Mouse (Mus musculus) heart, embryonic 11.5 days (tissue): Measurements from ENCODE around the gene Peli3. TPM values are rescaled to one million over a fixed set of nuclear protein-coding genes. Genes with fewer than 3 reads are reported as not detected.
A peak's percentile ranks its signal among the peaks of the same experiment; 100 is the strongest.
"Not testable (repeated sequence)": the region's sequence is repeated elsewhere in the genome, so short reads cannot be mapped to it uniquely, and the experiment has no call there.

Experiments used
- ATAC-seq: fragments of 200-750 bp; cut with Nextera tagmentation; replicated peaks from 2 replicates; pipeline ENCODE4 v1.8.0; 2017; ENCODE audit warnings: moderate library complexity; ENCODE audit not compliant: insufficient number of reproducible peaks, low FRiP score, low TSS enrichment
- H3K27ac ChIP-seq: fragments of 300-500 bp; sonication (generic); 2 replicates; pipeline ENCODE4 v1.5.1; 2014; ENCODE audit warnings: mild to moderate bottlenecking, low read depth, low read length
- H3K27me3 ChIP-seq: fragments of 300-500 bp; sonication (generic); 2 replicates; pipeline ENCODE4 v1.6.1; 2014; ENCODE audit warnings: mild to moderate bottlenecking, low read length, mixed read lengths; ENCODE audit not compliant: control insufficient read depth, insufficient read depth
- H3K36me3 ChIP-seq: fragments of 300-500 bp; sonication (generic); 2 replicates; pipeline ENCODE4 v1.6.1; 2014; ENCODE audit warnings: mild to moderate bottlenecking, low read length, moderate library complexity, mixed read lengths; ENCODE audit not compliant: control insufficient read depth, insufficient read depth
- H3K4me1 ChIP-seq: fragments of 300-500 bp; sonication (generic); 2 replicates; pipeline ENCODE4 v1.6.1; 2014; ENCODE audit warnings: low read length; ENCODE audit not compliant: control insufficient read depth, insufficient read depth
- H3K4me2 ChIP-seq: fragments of 300-500 bp; sonication (generic); 2 replicates; pipeline ENCODE4 v1.6.1; 2014; ENCODE audit warnings: mild to moderate bottlenecking, moderate library complexity
- H3K4me3 ChIP-seq: fragments of 300-500 bp; sonication (generic); 2 replicates; pipeline ENCODE4 v1.5.1; 2014; ENCODE audit warnings: low read depth, low read length
- H3K9ac ChIP-seq: fragments of 300-500 bp; sonication (generic); 2 replicates; pipeline ENCODE4 v1.6.1; 2014; ENCODE audit warnings: mild to moderate bottlenecking, low read depth, low read length, moderate library complexity
- H3K9me3 ChIP-seq: fragments of 300-500 bp; sonication (generic); replicated peaks from 2 replicates; pipeline ENCODE4 v1.6.1; 2016; ENCODE audit warnings: low read length; ENCODE audit not compliant: control insufficient read depth
- WGBS: fragments of 180-500 bp; shearing (Covaris S2); extraction: QIAGEN DNeasy Blood & Tissue Kit; methylation state at CpG from one replicate; pipeline ENCODE4 v1.1.7; 2014; ENCODE audit not compliant: insufficient replicate concordance; 5-methylcytosine and 5-hydroxymethylcytosine counted together
- polyA plus RNA-seq: library from polyadenylated mRNA; unstranded; fragments of >200 nt; fragmentation: Nextera tagmentation; extraction: Ambion mirVana; gene quantifications from 2 replicates; pipeline ENCODE4 v1.2.1, GENCODE M21; 2014

The Peli3 gene
- polyA plus RNA-seq, 1 experiment from 2014 or later: 1.1 TPM

DNA sequence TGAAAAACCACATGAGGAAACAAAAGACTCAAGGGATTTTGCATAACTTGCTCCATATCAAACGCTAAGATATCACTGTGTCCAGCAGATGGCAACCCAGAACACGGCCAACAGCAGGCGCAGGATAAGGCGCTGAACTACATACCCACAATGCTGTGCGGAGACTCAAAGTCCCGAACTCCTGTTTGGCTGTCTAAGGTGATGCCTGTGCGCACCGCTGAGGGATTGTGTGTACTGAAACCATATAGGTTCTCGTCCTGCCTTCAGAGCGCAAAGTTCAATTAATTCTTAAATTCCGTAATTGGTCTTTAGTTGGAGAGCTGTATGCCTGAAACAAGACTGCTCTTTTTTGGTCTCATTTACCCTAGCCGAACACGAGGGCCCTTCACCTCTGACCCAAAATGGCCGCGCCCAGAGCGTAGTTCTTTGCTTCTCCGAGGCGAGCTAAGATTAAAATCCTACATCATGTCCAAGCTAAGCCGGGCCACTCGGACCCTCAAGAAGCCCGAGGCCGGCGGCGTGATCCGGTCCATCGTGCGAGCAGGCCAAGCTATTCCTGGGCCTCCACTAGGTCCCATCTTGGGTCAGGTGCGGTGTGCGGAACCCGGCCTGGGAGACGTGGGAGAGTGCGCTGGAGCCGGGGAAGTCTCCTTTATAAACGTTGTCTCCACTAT lies 19.1 kb upstream of the Peli3 start, which contains the start of gene Mrpl11:
Mrpl11 (plus strand) TSS at position 220 of the 674 bp plus-strand sequence.
- peaks cover 6% of the 10 kb centered on the region for H3K4me1 ChIP-seq
- peak within 1 kb of the TSS; percentile 94 for H3K9ac ChIP-seq
- H3K36me3 ChIP-seq: peaks cover 18% of the 10 kb centered on the region
- peak within 1 kb of the TSS; percentile 74 for H3K4me2 ChIP-seq
- H3K4me3 ChIP-seq: peak within 1 kb of the TSS; percentile 95
- no peaks in the 10 kb centered on the region for H3K9me3 ChIP-seq
- peak; percentile 87; the same call in 1 of the 2 replicates for ATAC-seq
- peak within 1 kb of the TSS; percentile 79 for H3K27ac ChIP-seq
- no peaks in the 10 kb centered on the region for H3K27me3 ChIP-seq
- 0% methylated on average over 34 of the region's 34 CpGs for WGBS

DNA sequence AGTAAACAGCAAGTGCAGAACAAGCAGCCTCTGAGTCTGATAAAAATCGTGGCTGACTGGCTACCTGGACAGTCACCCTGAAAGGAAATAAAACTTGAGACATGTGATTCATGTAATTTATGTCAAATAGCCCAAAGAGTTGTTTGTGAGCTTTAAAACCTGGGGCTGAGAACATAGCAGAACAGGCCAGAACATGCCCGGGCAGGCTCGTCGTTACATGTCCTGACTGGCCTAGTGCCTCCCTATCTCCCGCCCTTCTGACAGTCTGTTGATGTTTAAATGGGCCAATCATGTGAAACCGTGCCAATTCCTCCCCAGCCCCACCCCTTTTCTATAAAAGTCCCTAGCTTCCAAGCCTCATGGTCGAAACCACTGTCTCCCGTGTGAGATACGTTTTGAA lies 5.7 kb upstream of the Peli3 start:
- H3K36me3 ChIP-seq, H3K27ac ChIP-seq, H3K4me2 ChIP-seq, H3K9me3 ChIP-seq, H3K27me3 ChIP-seq, H3K9ac ChIP-seq, H3K4me3 ChIP-seq, ATAC-seq, H3K4me1 ChIP-seq: not testable (repeated sequence)
- WGBS: 85% methylated on average over 9 of the region's 9 CpGs

DNA sequence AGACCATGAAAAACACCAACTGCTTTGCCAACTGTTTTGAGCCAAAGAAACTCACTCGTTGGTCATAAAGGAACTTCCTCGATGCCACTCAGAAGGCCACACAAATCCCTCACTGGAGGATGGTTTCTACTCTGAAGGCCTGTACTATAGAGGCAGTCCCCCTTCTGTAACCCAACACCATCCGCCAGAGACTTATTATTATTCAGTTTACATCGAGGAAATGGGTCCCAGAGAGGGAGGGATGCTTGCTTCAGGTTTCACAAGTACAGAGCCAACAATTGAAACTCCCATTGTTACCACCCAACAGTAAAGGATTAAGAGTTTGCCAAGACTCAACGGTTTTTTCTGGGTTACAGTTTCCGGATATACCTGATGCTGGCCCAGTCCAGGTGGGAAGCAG lies 2.6 kb upstream of the Peli3 start:
- Histone ChIP-seq H3K4me1 (no peaks in the 10 kb centered on the region), H3K9me3 (no peaks in the 10 kb centered on the region), H3K27me3 (peaks cover 13% of the 10 kb centered on the region), H3K4me3 (no peak overlapping the region), H3K9ac (no peak overlapping the region), H3K4me2 (no peak overlapping the region), H3K36me3 (no peaks in the 10 kb centered on the region), H3K27ac (no peak overlapping the region)
- WGBS: 42% methylated on average over 6 of the region's 6 CpGs
- no peak for ATAC-seq

DNA sequence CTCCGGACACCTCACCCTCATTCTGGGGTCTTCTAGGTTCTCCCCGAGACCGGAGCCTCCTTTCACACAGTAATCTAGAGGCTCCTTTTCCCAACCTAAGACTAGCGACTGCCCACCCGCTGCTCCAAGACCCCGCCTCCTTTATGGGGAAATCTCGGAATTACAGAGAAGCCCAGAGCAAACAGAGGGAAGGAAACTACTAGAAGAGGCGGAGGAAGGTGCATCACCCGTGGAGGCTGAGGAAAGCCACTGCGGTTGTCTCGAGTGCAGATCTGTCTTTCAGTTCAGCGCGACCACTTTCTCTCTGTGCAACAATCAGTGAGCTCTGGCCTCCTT lies 294 bp upstream of the Peli3 start:
- peak overlapping the region; percentile 96 for H3K4me2 ChIP-seq
- no peak for ATAC-seq
- WGBS: 7% methylated on average over 13 of the region's 13 CpGs
- H3K9ac ChIP-seq: peak overlapping the region; percentile 63
- no peak overlapping the region for H3K27ac ChIP-seq
- H3K4me1 ChIP-seq: no peaks in the 10 kb centered on the region
- H3K4me3 ChIP-seq: peak overlapping the region; percentile 56
- no peaks in the 10 kb centered on the region for H3K9me3 ChIP-seq
- H3K27me3 ChIP-seq: peaks cover 15% of the 10 kb centered on the region
- H3K36me3 ChIP-seq: no peaks in the 10 kb centered on the region

DNA sequence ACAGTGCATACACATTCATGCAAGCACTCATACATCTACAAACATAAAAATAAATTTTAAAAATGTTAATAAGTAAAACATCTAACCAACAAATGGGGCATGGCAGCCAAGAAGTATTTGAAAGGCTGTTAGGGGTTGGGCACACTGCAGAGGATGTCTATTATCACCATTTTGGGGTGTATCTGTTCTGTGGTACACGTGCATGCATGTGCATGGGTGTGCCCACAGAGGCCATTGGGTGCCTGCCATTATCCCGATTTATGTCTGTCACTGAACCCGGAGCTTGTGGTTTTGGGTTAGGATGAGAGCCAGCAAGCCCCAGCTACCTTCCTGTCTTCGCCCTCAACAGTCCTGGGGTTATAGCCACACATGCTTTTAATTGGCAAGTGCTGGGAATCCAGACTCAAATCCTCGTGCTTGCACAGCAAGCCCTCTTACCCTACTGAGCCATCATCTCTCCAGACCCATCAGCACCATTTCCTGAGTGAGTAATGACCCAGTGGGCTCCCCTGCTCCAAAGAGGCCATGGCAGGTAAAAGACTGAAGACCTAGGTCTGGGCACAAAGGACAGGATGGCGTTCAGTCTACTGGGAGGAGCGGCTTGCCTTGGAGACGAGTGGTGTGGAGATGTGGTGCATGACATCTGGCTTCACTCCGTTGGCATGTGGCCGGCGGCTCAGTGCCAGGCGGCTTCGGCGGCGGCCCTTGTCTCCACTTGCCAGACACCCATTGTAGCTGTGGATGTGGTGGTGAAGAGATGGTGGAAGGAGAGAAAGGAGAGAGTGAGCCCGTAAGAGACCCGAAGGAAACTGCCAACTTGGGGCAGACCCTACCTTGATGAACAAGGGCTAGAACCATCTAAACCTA lies 5.2 kb downstream of the Peli3 start:
- Histone ChIP-seq H3K4me2 (no peak overlapping the region), H3K9me3 (no peaks in the 10 kb centered on the region), H3K27me3 (peaks cover 18% of the 10 kb centered on the region), H3K36me3 (no peaks in the 10 kb centered on the region), H3K27ac (no peak overlapping the region), H3K4me3 (no peak overlapping the region), H3K9ac (no peak overlapping the region), H3K4me1 (no peaks in the 10 kb centered on the region)
- WGBS: 75% methylated on average over 17 of the region's 17 CpGs
- no peak for ATAC-seq

DNA sequence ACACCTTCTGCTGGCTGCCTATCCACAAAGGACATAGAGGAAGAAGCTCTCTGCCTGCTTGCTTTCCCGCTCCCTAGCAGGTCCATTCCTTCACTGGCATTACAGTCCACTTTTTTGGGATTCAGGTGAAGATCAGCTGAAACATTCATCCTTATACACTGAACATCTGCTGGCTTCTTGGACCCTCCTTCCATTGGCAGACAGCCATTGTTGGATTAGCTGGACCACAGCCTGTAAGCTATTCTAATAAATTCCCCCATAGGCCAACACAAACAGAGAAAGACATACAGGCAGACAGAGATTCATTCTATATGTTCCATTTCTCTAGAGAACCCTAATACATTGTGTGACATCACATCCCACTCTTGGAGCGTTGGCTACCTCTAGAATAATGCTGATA lies 6.0 kb downstream of the Peli3 start:
- WGBS: 71% methylated on average over 2 of the region's 2 CpGs
- Histone ChIP-seq H3K4me1 (no peaks in the 10 kb centered on the region), H3K36me3 (no peaks in the 10 kb centered on the region), H3K27me3 (peaks cover 12% of the 10 kb centered on the region), H3K9ac (no peak overlapping the region), H3K4me3 (no peak overlapping the region), H3K4me2 (no peak overlapping the region), H3K27ac (no peak overlapping the region), H3K9me3 (no peaks in the 10 kb centered on the region)
- no peak for ATAC-seq

DNA sequence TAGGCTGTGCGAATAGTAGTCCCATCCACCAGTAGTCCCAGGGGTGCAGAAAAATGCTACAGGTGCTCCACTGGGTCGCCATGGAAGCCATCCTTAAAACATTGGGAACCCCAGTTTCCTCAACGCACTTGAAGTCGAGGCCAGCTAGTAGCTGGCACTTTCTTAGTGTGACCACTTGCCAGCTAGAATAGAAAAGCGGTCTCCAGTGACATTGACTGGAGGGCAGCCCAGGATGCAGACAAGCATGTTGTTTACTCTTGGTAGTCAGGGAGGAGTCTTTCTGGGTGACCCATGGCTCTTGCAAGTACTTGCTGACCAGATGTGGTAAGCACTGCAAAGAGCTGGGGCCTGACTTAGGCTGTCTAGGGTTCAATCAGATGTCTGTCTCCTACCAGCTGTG lies 14.1 kb downstream of the Peli3 start:
- Histone ChIP-seq H3K9me3 (no peaks in the 10 kb centered on the region), H3K4me3 (peak overlapping the region; percentile 76), H3K9ac (peak overlapping the region; percentile 84), H3K4me2 (peak overlapping the region; percentile 61), H3K27ac (peak overlapping the region; percentile 60; the same call in 1 of the 2 replicates), H3K36me3 (peaks cover 12% of the 10 kb centered on the region; the same call in 1 of the 2 replicates), H3K27me3 (no peaks in the 10 kb centered on the region; the same call in 1 of the 2 replicates), H3K4me1 (peaks cover 4% of the 10 kb centered on the region; the same call in 1 of the 2 replicates)
- 65% methylated on average over 5 of the region's 5 CpGs for WGBS
- no peak for ATAC-seq

DNA sequence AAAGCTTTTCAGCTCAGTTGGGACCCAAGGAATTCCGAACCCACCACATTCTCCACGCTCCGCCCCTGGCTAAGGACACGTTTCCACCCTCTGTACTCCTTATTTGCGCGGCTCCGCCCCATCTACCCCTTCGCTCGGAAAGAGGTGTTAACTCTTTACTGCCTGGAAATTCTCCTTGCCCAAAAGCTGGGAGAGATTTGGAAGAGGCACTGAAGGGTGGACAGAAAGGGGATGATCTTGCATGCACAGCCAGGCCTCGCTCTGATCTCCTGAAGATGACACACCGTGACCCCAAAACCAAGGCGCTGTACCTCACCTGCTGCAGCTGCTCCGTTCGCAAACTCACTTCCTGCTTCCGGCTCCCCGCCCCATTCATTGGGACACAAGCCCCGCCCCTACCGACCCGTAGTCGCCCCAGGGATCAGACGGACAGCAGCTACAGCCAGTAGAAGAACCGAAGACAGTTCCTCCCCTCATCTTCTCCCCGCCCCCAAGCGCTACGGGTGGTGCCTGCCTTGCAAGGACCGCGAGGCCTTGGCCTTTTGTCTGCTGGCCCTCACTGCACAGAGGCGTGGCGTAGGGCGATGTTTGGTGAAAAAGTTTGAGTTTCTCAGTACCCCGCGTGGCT lies 14.9 kb downstream of the Peli3 start, which contains the start of gene Dpp3:
Dpp3 (minus strand) TSS at position 384 of the 628 bp plus-strand sequence.
- Histone ChIP-seq H3K4me2 (peak within 1 kb of the TSS; percentile 61), H3K27ac (peak within 1 kb of the TSS; percentile 60; the same call in 1 of the 2 replicates), H3K4me3 (peak within 1 kb of the TSS; percentile 76), H3K9me3 (no peaks in the 10 kb centered on the region), H3K27me3 (no peaks in the 10 kb centered on the region), H3K36me3 (peaks cover 18% of the 10 kb centered on the region), H3K4me1 (peaks cover 4% of the 10 kb centered on the region; the same call in 1 of the 2 replicates), H3K9ac (peak within 1 kb of the TSS; percentile 84)
- under 1% methylated on average over 32 of the region's 32 CpGs for WGBS
- peak; percentile 97 for ATAC-seq
